Mouse (Mus musculus) CD4-positive, CD25-positive, alpha-beta regulatory T cell, adult 9 weeks (primary cell): ENCODE results near the gene Cbx3. TPM values are rescaled to one million over a fixed set of nuclear protein-coding genes. Genes with fewer than 3 reads are reported as not detected.

ENCODE experiments used
- polyA plus RNA-seq: library from polyadenylated mRNA; unstranded; fragments of 100-300 nt; shearing (Covaris generic); gene quantifications from one replicate; pipeline ENCODE4 v1.2.1, GENCODE M21; 2017

The Cbx3 gene
- polyA plus RNA-seq: 101 TPM

GRCm38 (mm10) chr6:51470311-51471178, at the start of gene Cbx3:
Gene Cbx3 (plus strand): TSS chr6:51470360.

GRCm38 (mm10) chr6:51432535-51433397, 37.4 kb upstream of the Cbx3 start, which contains the start of gene Nfe2l3:
Gene Nfe2l3 (plus strand): TSS chr6:51432670.

GRCm38 (mm10) chr6:51469715-51470310, 347 bp upstream of the Cbx3 start, which contains the start of gene Hnrnpa2b1:
Gene Hnrnpa2b1 (minus strand): TSS chr6:51469894.

GRCm38 (mm10) chr6:51523807-51524320, 53.7 kb downstream of the Cbx3 start, which contains the start of gene Snx10:
Gene Snx10 (plus strand): TSS chr6:51523901.

Other genes starting within 250 kb of the Cbx3 start
- gene Nfe2l3, start 37.7 kb upstream of the Cbx3 start, polyA plus RNA-seq: 0.14 TPM
- 1,587 TPM for gene Hnrnpa2b1, start 466 bp upstream of the Cbx3 start, polyA plus RNA-seq
- 17.8 TPM for gene Snx10, start 53.5 kb downstream of the Cbx3 start, polyA plus RNA-seq